ENCODE assay signal across 32 mouse cellular contexts in genomic region chr15:13047910-13048309, GRCm38 (mm10).
"Had no signal": no experiment of that assay in that cellular context is flagged by ENCODE, and none has a peak within 500 bp of the region (broad histone marks: within the 10 kb centered on the region; RNA-seq: fewer than 3 reads in every experiment).

No protein-coding gene starts in this region.

- H3K27ac ChIP-seq: limb, embryonic 10.5 days; limb, embryonic 12.5 days; limb, embryonic 13.5 days; limb, embryonic 15.5 days; liver, embryonic 12.5 days; liver, embryonic 13.5 days; liver, embryonic 14.5 days; liver, embryonic 15.5 days; lung, embryonic 15.5 days; macrophage; midbrain, embryonic 10.5 days; midbrain, embryonic 12.5 days; midbrain, embryonic 13.5 days; midbrain, embryonic 15.5 days; neural tube, embryonic 12.5 days had no signal

- ATAC-seq: liver, embryonic 12.5 days; liver, postnatal 0 days; lung, postnatal 0 days; midbrain, embryonic 13.5 days; midbrain, embryonic 15.5 days; midbrain, embryonic 16.5 days had no signal

- H3K36me3 ChIP-seq: limb, embryonic 12.5 days; liver, embryonic 12.5 days; liver, embryonic 13.5 days; liver, embryonic 15.5 days; lung, embryonic 15.5 days; midbrain, embryonic 12.5 days; midbrain, embryonic 15.5 days had no signal

- H3K4me3 ChIP-seq: limb, embryonic 10.5 days; limb, embryonic 12.5 days; limb, embryonic 13.5 days; limb, embryonic 15.5 days; liver, embryonic 12.5 days; liver, embryonic 13.5 days; liver, embryonic 15.5 days; lung, embryonic 15.5 days; megakaryocyte, embryonic 14.5 days; midbrain, embryonic 10.5 days; midbrain, embryonic 12.5 days; midbrain, embryonic 13.5 days; midbrain, embryonic 15.5 days; myocyte; neural tube, embryonic 12.5 days had no signal

- H3K4me1 ChIP-seq: limb, embryonic 10.5 days; limb, embryonic 12.5 days; limb, embryonic 13.5 days; limb, embryonic 15.5 days; liver, embryonic 12.5 days; liver, embryonic 13.5 days; liver, embryonic 15.5 days; lung, embryonic 15.5 days; megakaryocyte, embryonic 14.5 days; midbrain, embryonic 10.5 days; midbrain, embryonic 12.5 days; midbrain, embryonic 13.5 days; midbrain, embryonic 15.5 days; neural tube, embryonic 12.5 days had no signal

- H3K9ac ChIP-seq: limb, embryonic 12.5 days; limb, embryonic 13.5 days; limb, embryonic 15.5 days; liver, embryonic 12.5 days; liver, embryonic 13.5 days; liver, embryonic 14.5 days; liver, embryonic 15.5 days; liver, postnatal 0 days; lung, embryonic 14.5 days; lung, embryonic 15.5 days; midbrain, embryonic 12.5 days; midbrain, embryonic 13.5 days; midbrain, embryonic 15.5 days; neural tube, embryonic 12.5 days had no signal

- DNase-seq: left cerebral cortex, postnatal 4 days; liver; liver, embryonic 13.5 days; liver, postnatal 0 days; lung, adult 18-20 months; lung, adult 2 months; lung, embryonic 14.5 days; lung, postnatal 10 days; lung, postnatal 14 days; lung, postnatal 36 days; lung, postnatal 4 days; midbrain, embryonic 14.5 days had no signal

- H3K4me2 ChIP-seq: limb, embryonic 12.5 days; limb, embryonic 13.5 days; limb, embryonic 15.5 days; liver, embryonic 11.5 days; liver, embryonic 12.5 days; liver, embryonic 13.5 days; liver, embryonic 15.5 days; lung, embryonic 14.5 days; lung, embryonic 15.5 days; midbrain, embryonic 11.5 days; midbrain, embryonic 12.5 days; midbrain, embryonic 13.5 days; midbrain, embryonic 15.5 days; neural tube, embryonic 12.5 days had no signal

- H3K27me3 ChIP-seq: limb, embryonic 12.5 days; limb, embryonic 13.5 days; limb, embryonic 15.5 days; liver, embryonic 12.5 days; liver, embryonic 13.5 days; liver, embryonic 15.5 days; lung, embryonic 15.5 days; megakaryocyte, embryonic 14.5 days; midbrain, embryonic 12.5 days; midbrain, embryonic 13.5 days; midbrain, embryonic 15.5 days; neural tube, embryonic 12.5 days had no signal

- H3K9me3 ChIP-seq: limb, embryonic 10.5 days; limb, embryonic 12.5 days; limb, embryonic 13.5 days; limb, embryonic 15.5 days; liver, embryonic 12.5 days; liver, embryonic 13.5 days; liver, embryonic 15.5 days; lung, embryonic 15.5 days; midbrain, embryonic 10.5 days; midbrain, embryonic 12.5 days; midbrain, embryonic 13.5 days; midbrain, embryonic 15.5 days; neural tube, embryonic 12.5 days had no signal
